Mouse (Mus musculus) hindbrain, postnatal 0 days (tissue): Measurements from ENCODE around the gene Eif4g2. TPM values are rescaled to one million over a fixed set of nuclear protein-coding genes. Genes with fewer than 3 reads are reported as not detected.
A peak's percentile ranks its signal among the peaks of the same experiment; 100 is the strongest.

ENCODE experiments used
- ATAC-seq: fragments of 200-750 bp; cut with Nextera tagmentation; 2 replicates; pipeline ENCODE4 v1.8.0; 2017; ENCODE audit warnings: mild to moderate bottlenecking, moderate TSS enrichment, moderate library complexity
- DNase-seq: peaks from one replicate; pipeline ENCODE4 v3.0.0-alpha.2; 2015; ENCODE audit warnings: low spot score
- H3K27ac ChIP-seq: fragments of 300-500 bp; sonication (generic); 2 replicates; pipeline ENCODE4 v1.5.1; 2014; ENCODE audit warnings: mild to moderate bottlenecking
- H3K27me3 ChIP-seq: fragments of 300-500 bp; sonication (generic); 2 replicates; pipeline ENCODE4 v1.6.1; 2014; ENCODE audit warnings: low read length, mixed read lengths; ENCODE audit not compliant: insufficient read depth
- H3K36me3 ChIP-seq: fragments of 300-500 bp; sonication (generic); 2 replicates; pipeline ENCODE4 v1.6.1; 2014; ENCODE audit warnings: low read length, mixed read lengths; ENCODE audit not compliant: insufficient read depth
- H3K4me1 ChIP-seq: fragments of 300-500 bp; sonication (generic); 2 replicates; pipeline ENCODE4 v1.6.1; 2014; ENCODE audit warnings: antibody characterized with exemption, low read length, mixed read lengths; ENCODE audit not compliant: insufficient read depth
- H3K4me2 ChIP-seq: fragments of 300-500 bp; sonication (generic); 2 replicates; pipeline ENCODE4 v1.6.1; 2014; ENCODE audit warnings: low read depth, mild to moderate bottlenecking, low read length, moderate library complexity, mixed read lengths
- H3K4me3 ChIP-seq: fragments of 300-500 bp; sonication (generic); 2 replicates; pipeline ENCODE4 v1.5.1; 2014; ENCODE audit warnings: low read length
- H3K9ac ChIP-seq: fragments of 300-500 bp; sonication (generic); replicated peaks from 2 replicates; pipeline ENCODE4 v1.6.1; 2014; ENCODE audit warnings: mild to moderate bottlenecking, low read length, moderate library complexity, mixed read lengths
- H3K9me3 ChIP-seq: fragments of 300-500 bp; sonication (generic); 2 replicates; pipeline ENCODE4 v1.6.1; 2016; ENCODE audit warnings: low read length, mixed read lengths
- CTCF ChIP-seq: IDR thresholded peaks from 2 replicates; pipeline ENCODE4 v1.5.1; 2016; ENCODE audit warnings: antibody characterized with exemption, control low read depth, low read depth
- WGBS: fragments of 180-500 bp; shearing (Covaris S2); extraction: QIAGEN DNeasy Blood & Tissue Kit; methylation state at CpG from one replicate; pipeline ENCODE4 v1.1.7; 2014; 5-methylcytosine and 5-hydroxymethylcytosine counted together
- polyA plus RNA-seq: library from polyadenylated mRNA; unstranded; fragments of >200 nt; fragmentation: Nextera tagmentation; extraction: Ambion mirVana; gene quantifications from 2 replicates; pipeline ENCODE4 v1.2.1, GENCODE M21; 2015
- total RNA-seq: library from RNA; depleted of rRNA; stranded (reverse); fragments of >200 nt; gene quantifications from 2 replicates; pipeline ENCODE4 v1.2.3, GENCODE M21; 2014

Eif4g2 gene
- total and polyA plus RNA-seq, 2 experiments from 2014 or later: 322 to 761 TPM

DNA sequence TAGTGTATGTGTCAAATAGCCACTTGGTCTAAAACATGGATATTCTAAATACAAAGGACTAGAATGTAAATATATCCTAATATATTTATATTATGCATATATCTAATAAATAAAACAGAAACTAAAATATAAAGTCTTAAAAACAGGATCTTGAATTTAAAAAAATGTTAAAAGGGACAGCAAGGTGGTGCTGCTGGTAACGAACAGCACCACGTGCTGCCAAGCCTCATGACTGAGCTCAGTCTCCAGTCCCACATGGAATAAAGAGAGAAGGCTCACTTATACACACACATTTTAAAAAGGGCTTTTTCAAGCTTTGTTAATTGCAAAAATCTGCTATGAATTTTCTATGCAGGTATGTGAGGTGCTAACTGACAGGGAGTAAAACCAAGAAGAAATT, 1.6 kb upstream of the Eif4g2 start:
- TF ChIP-seq CTCF: peak; percentile 28
- no peak overlapping the region for H3K9ac ChIP-seq
- DNase-seq: no peak
- no peaks in the 10 kb centered on the region for H3K9me3 ChIP-seq
- no peak overlapping the region for H3K27ac ChIP-seq
- WGBS: 43% methylated on average over 2 of the region's 2 CpGs
- ATAC-seq: no peak
- no peak overlapping the region for H3K4me3 ChIP-seq
- peak overlapping the region; percentile 7; the same call in 1 of the 2 replicates for H3K4me2 ChIP-seq
- H3K27me3 ChIP-seq: no peaks in the 10 kb centered on the region
- 0 out of 2 replicates have a peak, but pooled peaks cover 9% of the 10 kb centered on the region for H3K4me1 ChIP-seq
- H3K36me3 ChIP-seq: peaks cover 16% of the 10 kb centered on the region

DNA sequence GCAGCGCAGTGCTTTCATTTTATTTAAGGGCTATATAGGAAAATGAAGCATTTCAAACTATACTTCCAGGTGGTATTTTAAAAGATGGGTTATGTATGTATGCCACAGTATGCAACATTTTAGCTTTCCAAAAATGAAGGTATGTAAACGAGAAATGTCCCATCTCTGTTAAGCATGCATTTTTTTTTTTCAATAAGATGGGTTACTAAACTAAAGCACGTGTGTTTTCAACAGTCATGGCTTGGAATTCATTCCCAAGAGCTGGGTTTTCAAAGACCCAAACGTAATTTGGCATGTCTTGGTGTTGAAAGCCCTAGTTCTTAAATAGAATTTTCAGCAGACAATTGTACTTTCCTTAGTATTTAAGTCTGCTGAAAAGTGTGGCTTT, 897 bp upstream of the Eif4g2 start:
- H3K9ac ChIP-seq: peak overlapping the region; percentile 100
- WGBS: 7% methylated on average over 4 of the region's 4 CpGs
- H3K4me1 ChIP-seq: 0 out of 2 replicates have a peak, but pooled peaks cover 9% of the 10 kb centered on the region
- H3K4me3 ChIP-seq: peak overlapping the region; percentile 99
- TF ChIP-seq CTCF: no peak
- H3K9me3 ChIP-seq: no peaks in the 10 kb centered on the region
- no peaks in the 10 kb centered on the region for H3K27me3 ChIP-seq
- peaks cover 19% of the 10 kb centered on the region for H3K36me3 ChIP-seq
- peak overlapping the region; percentile 100 for H3K27ac ChIP-seq
- DNase-seq (peak; percentile 30), ATAC-seq (no peak)
- peak overlapping the region; percentile 72 for H3K4me2 ChIP-seq

DNA sequence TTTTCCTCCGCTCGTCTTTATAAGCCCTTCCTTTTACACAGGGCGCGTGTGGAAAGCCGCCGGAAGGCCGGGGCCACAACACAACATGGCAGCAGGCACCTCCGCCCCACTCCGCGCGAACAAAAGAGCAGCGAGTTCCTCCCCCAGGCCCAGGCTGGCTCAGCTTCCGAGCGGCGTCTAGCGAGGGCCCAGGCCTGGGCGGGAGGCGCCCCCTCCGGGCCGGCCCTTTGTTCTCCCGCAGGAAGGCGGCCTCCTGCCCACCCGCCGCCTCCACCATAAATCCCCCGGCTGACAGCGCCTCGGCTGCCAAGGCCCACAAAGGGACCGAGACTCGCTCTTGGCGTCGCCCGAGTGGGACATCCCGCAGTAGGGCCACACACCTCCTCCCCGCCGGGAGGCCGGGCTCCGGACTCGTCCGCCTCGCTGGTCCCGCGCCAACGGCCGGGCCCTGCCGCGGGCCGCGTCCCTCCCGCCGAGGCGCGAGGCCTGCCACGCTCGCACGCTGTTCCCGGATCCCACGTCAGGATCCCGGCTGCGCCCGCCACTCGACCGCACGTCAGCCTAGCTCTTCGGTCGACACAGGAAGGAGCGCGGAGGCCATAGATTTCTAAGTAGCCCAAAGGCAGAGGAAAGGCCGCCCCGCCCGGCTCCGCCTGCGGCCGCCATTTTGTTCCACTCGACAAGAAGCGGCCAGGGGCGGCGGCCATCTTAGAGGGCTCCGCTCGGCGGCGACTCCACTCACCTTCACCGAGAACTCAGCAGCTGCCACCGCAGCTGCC, 598 bp downstream of the Eif4g2 start:
- ATAC-seq: peak; percentile 84
- Histone ChIP-seq H3K4me3 (peak overlapping the region; percentile 99), H3K27me3 (no peaks in the 10 kb centered on the region), H3K4me1 (0 out of 2 replicates have a peak, but pooled peaks cover 9% of the 10 kb centered on the region), H3K4me2 (peak overlapping the region; percentile 72), H3K9me3 (no peaks in the 10 kb centered on the region), H3K27ac (peak overlapping the region; percentile 100), H3K36me3 (peaks cover 32% of the 10 kb centered on the region), H3K9ac (peak overlapping the region; percentile 100)
- peak; percentile 93 for DNase-seq
- TF ChIP-seq CTCF: peak; percentile 13; the same call in 1 of the 2 replicates
- under 1% methylated on average over 73 of the region's 83 CpGs for WGBS

- Histone ChIP-seq H3K4me3 (peak overlapping the region; percentile 99), H3K27ac (no peak overlapping the region)
- 85% methylated on average over 3 of the region's 3 CpGs for WGBS
Measured at GRCm38 (mm10) chr7:111080876-111081275, 2.0 kb downstream of the Eif4g2 start.

DNA sequence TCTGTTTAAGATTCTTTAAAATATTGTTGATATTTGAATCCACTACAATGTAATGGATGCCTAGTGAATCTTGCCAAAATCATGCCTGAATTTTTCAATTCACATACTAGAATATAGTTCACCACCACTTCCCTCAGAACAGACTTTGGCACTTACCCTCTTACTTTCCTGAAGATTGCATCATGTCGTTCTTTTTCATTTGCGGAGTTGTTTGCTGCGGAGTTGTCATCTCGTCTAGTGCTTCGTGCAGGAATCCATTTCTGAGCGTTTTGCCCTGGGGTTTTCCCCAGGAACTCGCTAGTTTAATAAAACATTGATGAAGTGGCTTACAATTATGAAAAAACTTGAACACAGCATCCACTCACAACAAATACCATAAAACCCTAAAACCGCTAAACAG, 2.8 kb downstream of the Eif4g2 start:
- H3K4me3 ChIP-seq: no peak overlapping the region
- TF ChIP-seq CTCF: no peak
- H3K4me2 ChIP-seq: no peak overlapping the region
- DNase-seq: no peak
- WGBS: 81% methylated on average over 8 of the region's 8 CpGs
- H3K4me1 ChIP-seq: 0 out of 2 replicates have a peak, but pooled peaks cover 9% of the 10 kb centered on the region
- H3K9me3 ChIP-seq: no peaks in the 10 kb centered on the region
- peaks cover 50% of the 10 kb centered on the region for H3K36me3 ChIP-seq
- no peak overlapping the region for H3K9ac ChIP-seq
- no peak overlapping the region for H3K27ac ChIP-seq
- H3K27me3 ChIP-seq: no peaks in the 10 kb centered on the region
- ATAC-seq: no peak

More at GRCm38 (mm10) chr7:111080876-111081275, 2.0 kb downstream of the Eif4g2 start:
- Histone ChIP-seq H3K4me2 (peak overlapping the region; percentile 72), H3K9ac (peak overlapping the region; percentile 100; the same call in 1 of the 2 replicates), H3K36me3 (peaks cover 45% of the 10 kb centered on the region), H3K27me3 (no peaks in the 10 kb centered on the region), H3K4me1 (0 out of 2 replicates have a peak, but pooled peaks cover 9% of the 10 kb centered on the region), H3K9me3 (no peaks in the 10 kb centered on the region)
- DNase-seq (no peak), ATAC-seq (no peak)
- TF ChIP-seq CTCF: no peak

- no peak for DNase-seq
- Histone ChIP-seq H3K36me3 (peaks cover 67% of the 10 kb centered on the region), H3K4me1 (0 out of 2 replicates have a peak, but pooled peaks cover 9% of the 10 kb centered on the region), H3K9me3 (no peaks in the 10 kb centered on the region), H3K27me3 (no peaks in the 10 kb centered on the region), H3K4me3 (no peak overlapping the region), H3K27ac (no peak overlapping the region), H3K4me2 (no peak overlapping the region), H3K9ac (no peak overlapping the region)
- no peak for ATAC-seq
- WGBS: 94% methylated on average over 4 of the region's 4 CpGs
- no peak for TF ChIP-seq CTCF
Measured at GRCm38 (mm10) chr7:111078271-111078670, 4.6 kb downstream of the Eif4g2 start.

GRCm38 (mm10) chr7:111075288-111075687, 7.5 kb downstream of the Eif4g2 start:
- no peak overlapping the region for H3K27ac ChIP-seq
- H3K4me2 ChIP-seq: no peak overlapping the region
- 86% methylated on average over 4 of the region's 4 CpGs for WGBS
- no peak for ATAC-seq
- H3K9ac ChIP-seq: no peak overlapping the region
- H3K4me1 ChIP-seq: no peaks in the 10 kb centered on the region
- no peaks in the 10 kb centered on the region for H3K9me3 ChIP-seq
- peaks cover 80% of the 10 kb centered on the region for H3K36me3 ChIP-seq
- no peak for DNase-seq
- H3K4me3 ChIP-seq: no peak overlapping the region
- H3K27me3 ChIP-seq: no peaks in the 10 kb centered on the region
- TF ChIP-seq CTCF: no peak
